Mouse (Mus musculus) heart, adult 8-10 months (tissue): ENCODE results near the gene Akap9. TPM values are rescaled to one million over a fixed set of nuclear protein-coding genes. Genes with fewer than 3 reads are reported as not detected.
"Not testable (repeated sequence)": the region's sequence is repeated elsewhere in the genome, so short reads cannot be mapped to it uniquely, and the experiment has no call there.

Experiments used
- DNase-seq: peaks from one replicate; pipeline ENCODE4 v3.0.0; 2022; ENCODE audit warnings: low spot score
- total RNA-seq, 4 experiments: library from RNA; stranded (reverse); gene quantifications; 2 replicates each; pipeline ENCODE4 v1.2.4; 2022

The Akap9 gene
- total RNA-seq: 10 to 100 TPM; 40.7 to 52.6 (median 49.2) TPM

GRCm38 (mm10) chr5:3927801-3928689 lies at the start of gene Akap9:
TSS of gene Akap9 (plus strand) at chr5:3928054.
- peak; percentile 60 for DNase-seq

DNA sequence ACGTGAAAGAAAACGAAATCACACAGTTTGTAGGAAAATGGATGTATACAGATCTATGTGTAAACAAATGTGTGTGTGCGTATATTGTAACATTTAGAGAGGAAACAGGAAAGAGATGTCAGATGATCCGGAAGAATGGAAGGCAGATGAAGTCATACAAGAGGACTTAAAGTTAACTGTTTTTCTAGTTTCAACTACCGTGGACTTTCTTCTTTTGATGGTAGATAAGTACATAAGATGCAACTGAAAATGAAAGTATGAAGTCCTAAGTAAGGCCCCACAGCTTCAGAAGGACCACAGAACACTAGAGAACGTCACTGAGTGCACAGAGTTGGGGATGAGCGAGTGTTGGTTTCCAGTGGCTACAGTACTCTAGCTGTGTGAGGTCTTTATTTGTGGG lies 41.0 kb upstream of the Akap9 start:
- not testable (repeated sequence) for DNase-seq

DNA sequence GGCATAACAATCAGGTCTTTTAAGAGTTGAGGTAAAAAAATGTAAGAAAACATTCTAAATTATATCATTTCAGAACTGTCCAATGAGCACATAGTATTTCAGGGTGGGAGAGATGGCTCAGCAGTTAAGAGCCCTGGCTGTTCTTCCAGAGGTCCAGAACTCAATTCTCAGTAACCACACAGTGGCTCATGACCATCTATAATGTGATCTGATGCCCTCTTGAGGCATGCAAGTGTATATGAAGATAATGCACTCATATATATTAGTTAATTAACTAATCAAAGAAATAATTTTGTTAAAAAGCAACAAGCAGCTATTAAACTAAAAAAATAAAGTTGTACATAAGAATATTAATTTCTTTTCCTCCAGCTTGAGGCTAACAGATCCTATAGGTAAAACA lies 38.7 kb upstream of the Akap9 start:
- DNase-seq: no peak

GRCm38 (mm10) chr5:3893459-3894293 lies 34.2 kb upstream of the Akap9 start, which contains the start of gene Mterf1a:
TSS of gene Mterf1a (minus strand) at chr5:3893933.
- peak; percentile 11 for DNase-seq

- DNase-seq: not testable (repeated sequence)
Measured at GRCm38 (mm10) chr5:3894294-3894619, 33.6 kb upstream of the Akap9 start.

GRCm38 (mm10) chr5:3905471-3905870 lies 22.4 kb upstream of the Akap9 start:
- no peak for DNase-seq

DNA sequence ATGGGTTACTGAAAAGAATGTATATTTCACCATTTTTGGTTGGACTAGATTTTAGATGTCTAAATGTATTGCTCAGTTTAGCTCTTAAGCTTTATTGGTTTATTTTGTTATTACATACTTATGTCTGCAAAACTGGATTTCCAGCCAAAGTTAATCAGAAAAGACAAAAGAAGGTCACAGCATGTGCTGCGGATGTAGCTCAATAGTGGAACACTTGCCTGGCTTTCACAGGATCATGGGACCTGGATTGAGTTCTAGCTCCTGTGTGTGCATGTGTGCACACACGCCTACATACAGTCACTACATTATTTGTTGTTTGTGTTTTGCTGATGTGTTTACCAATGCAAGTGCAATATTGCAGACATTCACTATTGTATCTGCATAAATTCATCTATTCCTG lies 5.5 kb upstream of the Akap9 start:
- DNase-seq: no peak

DNA sequence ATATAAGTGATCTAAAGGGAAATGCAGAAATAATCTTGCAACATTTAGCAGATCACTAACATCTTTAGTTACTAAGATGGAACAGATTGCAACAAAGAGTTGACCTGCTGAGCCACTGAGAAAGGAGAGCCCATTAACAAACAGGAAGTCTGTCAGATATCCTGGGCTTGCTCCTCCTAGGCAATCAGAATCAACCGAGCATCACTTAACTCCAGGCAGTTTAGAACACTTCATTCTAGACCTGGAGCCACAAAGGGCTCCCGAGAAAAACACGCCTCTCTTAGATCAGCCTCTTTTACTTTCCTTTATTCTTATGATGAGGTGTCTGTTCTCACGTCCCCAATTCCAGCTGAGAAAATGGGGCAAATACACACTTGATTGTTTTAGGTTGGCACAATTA lies 1.2 kb upstream of the Akap9 start:
- DNase-seq: no peak

GRCm38 (mm10) chr5:3928690-3929046 lies 814 bp downstream of the Akap9 start:
- DNase-seq: no peak

DNA sequence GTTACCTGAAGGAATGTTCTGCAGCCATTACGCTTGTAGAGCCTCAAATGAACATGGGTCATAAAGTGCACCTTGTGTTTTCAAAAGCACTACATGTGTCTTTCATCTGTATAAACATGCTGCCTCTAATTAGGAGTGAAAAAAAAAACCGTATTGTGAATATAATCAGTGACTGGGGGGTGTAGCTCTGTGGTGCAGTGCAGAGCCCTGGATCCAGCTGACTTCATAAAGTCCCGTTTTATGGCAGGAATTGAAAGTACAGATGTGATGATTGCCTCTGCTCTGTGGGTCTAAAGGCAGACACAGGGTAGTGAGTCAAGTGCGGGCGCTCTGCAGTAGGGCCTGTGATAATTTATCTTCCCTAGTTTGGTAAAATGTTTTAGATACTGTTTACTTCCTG lies 2.9 kb downstream of the Akap9 start:
- no peak for DNase-seq

- no peak for DNase-seq
Measured at GRCm38 (mm10) chr5:3931636-3932035, 3.8 kb downstream of the Akap9 start.

DNA sequence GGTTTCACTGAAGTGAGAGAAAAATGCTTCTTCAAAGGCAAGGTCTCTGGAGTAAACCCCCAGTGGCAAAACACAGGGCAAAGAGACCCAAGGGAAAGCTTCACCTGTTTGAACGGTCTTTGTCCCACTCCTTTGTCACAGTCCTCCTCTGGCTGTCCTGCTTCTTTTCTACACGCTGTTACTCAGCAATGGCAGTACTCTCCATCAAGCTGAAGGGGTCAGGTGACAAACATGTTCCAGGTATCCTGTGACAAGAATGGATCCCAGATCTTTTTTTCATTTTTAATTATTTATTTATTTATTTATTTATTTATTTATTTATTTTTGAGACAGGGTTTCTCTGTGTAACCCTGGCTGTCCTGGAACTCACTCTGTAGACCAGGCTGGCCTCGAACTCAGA lies 5.7 kb downstream of the Akap9 start:
- no peak for DNase-seq

- DNase-seq: no peak
Measured at GRCm38 (mm10) chr5:3935266-3935665, 7.4 kb downstream of the Akap9 start.

GRCm38 (mm10) chr5:3935778-3936554 lies 8.1 kb downstream of the Akap9 start:
- no peak for DNase-seq

GRCm38 (mm10) chr5:3938905-3939304 lies 11.1 kb downstream of the Akap9 start:
- no peak for DNase-seq

GRCm38 (mm10) chr5:3939335-3939734 lies 11.5 kb downstream of the Akap9 start:
- no peak for DNase-seq

DNA sequence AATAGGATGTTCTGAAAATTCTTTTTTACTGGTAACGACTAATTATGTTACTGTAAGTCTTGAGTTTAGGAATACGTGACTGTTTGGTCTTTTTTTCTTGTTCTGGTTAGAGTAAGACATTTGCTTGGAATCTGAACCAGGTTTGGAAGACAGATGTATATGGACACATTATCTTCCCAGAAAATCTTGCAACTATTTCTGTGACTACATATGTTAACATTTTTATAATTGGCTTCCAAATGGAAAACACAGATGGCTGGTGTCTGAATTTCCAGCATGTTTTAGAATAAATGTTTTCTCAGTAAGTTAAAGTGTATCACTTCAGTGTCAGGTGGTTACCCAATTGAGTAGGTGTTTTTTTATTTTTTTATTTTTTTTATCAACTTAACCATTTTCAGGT lies 13.4 kb downstream of the Akap9 start:
- no peak for DNase-seq

GRCm38 (mm10) chr5:3943169-3943568 lies 15.3 kb downstream of the Akap9 start:
- DNase-seq: not testable (repeated sequence)

DNA sequence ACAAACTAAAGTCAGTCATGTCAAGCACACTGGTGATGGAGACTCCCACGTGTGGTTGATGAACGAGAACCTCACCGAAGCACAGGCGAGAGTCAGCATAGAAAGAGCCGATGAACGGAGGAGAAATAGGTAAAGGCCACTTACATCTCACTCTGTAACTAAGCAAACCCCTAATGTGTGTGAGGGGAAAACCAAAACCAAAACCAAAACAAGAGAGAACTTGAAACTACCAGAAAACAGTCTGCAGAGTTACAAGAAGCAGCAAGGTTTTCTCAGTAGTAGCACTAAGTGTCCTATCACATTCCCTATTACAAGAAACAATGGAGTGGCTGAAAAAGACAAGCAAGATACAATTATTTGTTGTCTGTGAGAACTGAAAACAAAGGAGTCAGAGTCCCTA lies 24.6 kb downstream of the Akap9 start:
- no peak for DNase-seq

- DNase-seq: no peak
Measured at GRCm38 (mm10) chr5:3954541-3954940, 26.7 kb downstream of the Akap9 start.

GRCm38 (mm10) chr5:3961286-3961685 lies 33.4 kb downstream of the Akap9 start:
- no peak for DNase-seq

- DNase-seq: no peak
Measured at GRCm38 (mm10) chr5:3968415-3968814, 40.6 kb downstream of the Akap9 start.
